Comparison of ENCODE assay signal across 16 mouse cellular contexts in genomic region chr11:81290041-81290440, GRCm38 (mm10).
"Had no signal": no experiment of that assay in that cellular context is flagged by ENCODE, and none has a peak within 500 bp of the region (broad histone marks: within the 10 kb centered on the region; RNA-seq: fewer than 3 reads in every experiment).

No protein-coding gene starts in this region.

- H3K9ac ChIP-seq: limb, embryonic 12.5 days; liver, embryonic 14.5 days; neural tube, embryonic 13.5 days had no signal

- H3K27ac ChIP-seq: limb, embryonic 12.5 days; liver, embryonic 14.5 days; midbrain, embryonic 10.5 days; neural tube, embryonic 13.5 days had no signal

- DNase-seq: layer of hippocampus, adult 9-11 months; liver; lung, adult 18-20 months; lung, postnatal 36 days; retina, postnatal 1 day; right cerebral cortex, postnatal 4 days; spleen, adult 18-20 months; thymus, adult 18-20 months; thymus, postnatal 14 days had no signal

- H3K27me3 ChIP-seq: limb, embryonic 12.5 days; neural tube, embryonic 13.5 days had no signal

- H3K4me3 ChIP-seq: limb, embryonic 12.5 days; midbrain, embryonic 10.5 days; neural tube, embryonic 13.5 days had no signal

- H3K9me3 ChIP-seq: limb, embryonic 12.5 days; midbrain, embryonic 10.5 days; neural tube, embryonic 13.5 days had no signal

- H3K36me3 ChIP-seq: limb, embryonic 12.5 days; midbrain, embryonic 10.5 days; neural tube, embryonic 13.5 days had no signal

- H3K4me1 ChIP-seq: midbrain, embryonic 10.5 days had no signal

- ATAC-seq: inflammation-experienced regulatory T-cells, adult 6 months; intestine, postnatal 0 days; midbrain, embryonic 16.5 days had no signal

- H3K4me2 ChIP-seq: limb, embryonic 12.5 days; neural tube, embryonic 13.5 days had no signal
